Mouse (Mus musculus) midbrain, embryonic 12.5 days (tissue): ENCODE measurements around the gene Skor1. TPM values are rescaled to one million over a fixed set of nuclear protein-coding genes. Genes with fewer than 3 reads are reported as not detected.
A peak's percentile ranks its signal among the peaks of the same experiment; 100 is the strongest.

Source experiments
- ATAC-seq: fragments of 200-750 bp; cut with Nextera tagmentation; 2 replicates; pipeline ENCODE4 v1.8.0; 2017; ENCODE audit warnings: low read depth, moderate TSS enrichment, moderate library complexity; ENCODE audit not compliant: low FRiP score
- H3K27ac ChIP-seq: fragments of 300-500 bp; sonication (generic); replicated peaks from 2 replicates; pipeline ENCODE4 v1.5.1; 2016; ENCODE audit warnings: mild to moderate bottlenecking
- H3K27me3 ChIP-seq: fragments of 300-500 bp; sonication (generic); 2 replicates; pipeline ENCODE4 v1.6.1; 2016; ENCODE audit warnings: mild to moderate bottlenecking
- H3K36me3 ChIP-seq: fragments of 300-500 bp; sonication (generic); 2 replicates; pipeline ENCODE4 v1.6.1; 2016
- H3K4me1 ChIP-seq: fragments of 300-500 bp; sonication (generic); 2 replicates; pipeline ENCODE4 v1.6.1; 2016
- H3K4me2 ChIP-seq: fragments of 300-500 bp; sonication (generic); replicated peaks from 2 replicates; pipeline ENCODE4 v1.6.1; 2016; ENCODE audit warnings: mild to moderate bottlenecking, moderate library complexity
- H3K4me3 ChIP-seq: fragments of 300-500 bp; sonication (generic); 2 replicates; pipeline ENCODE4 v1.5.1; 2016; ENCODE audit warnings: mild to moderate bottlenecking
- H3K9ac ChIP-seq: fragments of 300-500 bp; sonication (generic); replicated peaks from 2 replicates; pipeline ENCODE4 v1.6.1; 2016; ENCODE audit warnings: mild to moderate bottlenecking, moderate library complexity
- H3K9me3 ChIP-seq: fragments of 300-500 bp; sonication (generic); 2 replicates; pipeline ENCODE4 v1.6.1; 2016; ENCODE audit warnings: mild to moderate bottlenecking
- WGBS: fragments of 180-500 bp; shearing (Covaris S2); methylation state at CpG from one replicate; pipeline ENCODE4 v1.1.7; 2016; 5-methylcytosine and 5-hydroxymethylcytosine counted together
- polyA plus RNA-seq: library from polyadenylated mRNA; unstranded; fragments of >200 nt; fragmentation: Nextera tagmentation; extraction: Ambion mirVana; gene quantifications from 2 replicates; pipeline ENCODE4 v1.2.1, GENCODE M21; 2016

The Skor1 gene
- polyA plus RNA-seq, 1 experiment from 2014 or later = 0.19 TPM

- Histone ChIP-seq H3K27ac (no peak overlapping the region), H3K4me1 (peaks cover 10% of the 10 kb centered on the region; the same call in 1 of the 2 replicates), H3K36me3 (no peaks in the 10 kb centered on the region), H3K4me3 (no peak overlapping the region), H3K9ac (no peak overlapping the region), H3K4me2 (no peak overlapping the region), H3K9me3 (no peaks in the 10 kb centered on the region), H3K27me3 (peaks cover 4% of the 10 kb centered on the region; the same call in 1 of the 2 replicates)
- ATAC-seq = no peak
- 90% methylated on average over 4 of the region's 4 CpGs for WGBS
These were observed 49.9 kb downstream of the Skor1 start for GRCm38 (mm10) chr9:63098887-63099286.

DNA sequence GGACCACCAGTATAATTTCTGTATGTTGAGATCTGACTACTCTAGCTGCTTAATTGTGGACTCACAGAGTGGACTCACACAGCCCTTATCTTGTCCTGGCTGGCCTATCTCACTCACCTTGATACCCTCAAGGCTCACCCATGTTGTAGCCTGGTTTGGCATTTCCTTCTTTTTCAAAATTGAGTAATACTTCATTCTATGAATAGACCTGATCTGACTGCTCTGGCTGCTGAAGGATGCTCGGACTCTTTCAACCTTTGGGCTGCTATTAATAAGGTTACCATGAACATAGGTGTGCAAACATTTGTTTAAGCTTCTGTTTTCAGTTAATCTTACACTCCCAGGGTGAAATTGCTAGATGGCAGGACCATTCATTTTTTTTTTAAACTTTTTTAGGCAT lies 51.6 kb downstream of the Skor1 start:
- WGBS = 82% methylated on average over 1 of the region's 1 CpGs

DNA sequence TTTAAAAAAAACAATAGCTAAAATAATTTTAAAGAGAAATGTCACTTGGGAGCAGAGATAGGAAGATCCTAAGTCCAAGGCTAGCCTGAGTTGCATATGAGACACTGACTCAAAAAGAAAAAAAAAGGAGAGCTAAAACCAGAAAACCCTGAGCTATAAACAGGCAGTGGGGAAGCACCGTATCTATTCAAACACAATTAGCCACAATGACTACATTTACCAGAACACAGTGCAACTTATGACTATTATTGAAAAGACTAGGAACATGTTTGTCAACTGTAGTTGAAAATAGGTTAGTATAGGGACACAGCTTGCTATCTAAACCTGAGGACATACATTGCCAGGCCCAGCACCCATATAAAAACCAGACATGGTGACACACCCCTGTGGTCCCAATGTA lies 54.7 kb downstream of the Skor1 start:
- H3K27me3 ChIP-seq = no peaks in the 10 kb centered on the region; the same call in none of the 2 replicates
- peaks cover 27% of the 10 kb centered on the region for H3K4me1 ChIP-seq
- no peak for ATAC-seq
- no peak overlapping the region for H3K27ac ChIP-seq
- no peak overlapping the region for H3K4me3 ChIP-seq
- H3K9me3 ChIP-seq = no peaks in the 10 kb centered on the region
- H3K36me3 ChIP-seq = no peaks in the 10 kb centered on the region
- H3K9ac ChIP-seq = no peak overlapping the region
- H3K4me2 ChIP-seq = no peak overlapping the region
- WGBS = 96% methylated on average over 1 of the region's 1 CpGs

More for the DNA sequence above, 51.6 kb downstream of the Skor1 start:
- no peak overlapping the region for H3K27ac ChIP-seq
- H3K27me3 ChIP-seq = peaks cover 1% of the 10 kb centered on the region; the same call in 1 of the 2 replicates
- H3K4me1 ChIP-seq = peaks cover 18% of the 10 kb centered on the region
- H3K36me3 ChIP-seq = no peaks in the 10 kb centered on the region
- no peaks in the 10 kb centered on the region for H3K9me3 ChIP-seq
- H3K4me3 ChIP-seq = no peak overlapping the region
- H3K9ac ChIP-seq = no peak overlapping the region
- no peak overlapping the region for H3K4me2 ChIP-seq
- no peak for ATAC-seq

DNA sequence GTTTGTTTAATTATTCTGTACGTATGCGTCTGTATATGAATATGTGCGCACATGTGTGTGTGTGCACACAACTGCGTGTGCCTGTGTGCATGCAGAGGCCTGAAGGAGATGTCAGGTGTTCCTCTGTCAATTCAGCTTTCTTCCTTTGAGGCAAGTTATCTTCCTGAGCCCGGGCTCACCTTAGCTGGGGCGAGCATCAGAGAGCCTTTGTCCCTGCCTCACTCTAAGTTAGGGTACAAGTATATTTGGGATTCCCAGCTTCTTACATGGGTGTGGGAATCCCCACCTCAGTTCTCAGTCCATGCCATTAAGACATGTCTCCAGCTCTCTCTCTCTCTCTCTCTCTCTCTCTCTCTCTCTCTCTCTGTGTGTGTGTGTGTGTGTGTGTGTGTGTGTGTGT lies 56.2 kb downstream of the Skor1 start:
- Histone ChIP-seq H3K4me2 (peak overlapping the region; percentile 54), H3K36me3 (no peaks in the 10 kb centered on the region), H3K4me1 (peaks cover 27% of the 10 kb centered on the region), H3K9me3 (no peaks in the 10 kb centered on the region), H3K9ac (no peak overlapping the region; the same call in 1 of the 2 replicates), H3K27ac (peak overlapping the region; percentile 93), H3K27me3 (no peaks in the 10 kb centered on the region; the same call in none of the 2 replicates), H3K4me3 (peak overlapping the region; percentile 27)
- peak; percentile 27; the same call in 1 of the 2 replicates for ATAC-seq
- 4% methylated on average over 6 of the region's 6 CpGs for WGBS

GRCm38 (mm10) chr9:63091971-63092528 lies 56.7 kb downstream of the Skor1 start:
- WGBS = under 1% methylated on average over 13 of the region's 13 CpGs
- peak overlapping the region; percentile 54 for H3K4me2 ChIP-seq
- H3K9me3 ChIP-seq = no peaks in the 10 kb centered on the region
- H3K4me3 ChIP-seq = peak overlapping the region; percentile 27
- no peaks in the 10 kb centered on the region for H3K36me3 ChIP-seq
- ATAC-seq = peak; percentile 84
- no peaks in the 10 kb centered on the region; the same call in none of the 2 replicates for H3K27me3 ChIP-seq
- H3K4me1 ChIP-seq = peaks cover 27% of the 10 kb centered on the region
- peak overlapping the region; percentile 93 for H3K27ac ChIP-seq
- peak overlapping the region; percentile 7 for H3K9ac ChIP-seq

DNA sequence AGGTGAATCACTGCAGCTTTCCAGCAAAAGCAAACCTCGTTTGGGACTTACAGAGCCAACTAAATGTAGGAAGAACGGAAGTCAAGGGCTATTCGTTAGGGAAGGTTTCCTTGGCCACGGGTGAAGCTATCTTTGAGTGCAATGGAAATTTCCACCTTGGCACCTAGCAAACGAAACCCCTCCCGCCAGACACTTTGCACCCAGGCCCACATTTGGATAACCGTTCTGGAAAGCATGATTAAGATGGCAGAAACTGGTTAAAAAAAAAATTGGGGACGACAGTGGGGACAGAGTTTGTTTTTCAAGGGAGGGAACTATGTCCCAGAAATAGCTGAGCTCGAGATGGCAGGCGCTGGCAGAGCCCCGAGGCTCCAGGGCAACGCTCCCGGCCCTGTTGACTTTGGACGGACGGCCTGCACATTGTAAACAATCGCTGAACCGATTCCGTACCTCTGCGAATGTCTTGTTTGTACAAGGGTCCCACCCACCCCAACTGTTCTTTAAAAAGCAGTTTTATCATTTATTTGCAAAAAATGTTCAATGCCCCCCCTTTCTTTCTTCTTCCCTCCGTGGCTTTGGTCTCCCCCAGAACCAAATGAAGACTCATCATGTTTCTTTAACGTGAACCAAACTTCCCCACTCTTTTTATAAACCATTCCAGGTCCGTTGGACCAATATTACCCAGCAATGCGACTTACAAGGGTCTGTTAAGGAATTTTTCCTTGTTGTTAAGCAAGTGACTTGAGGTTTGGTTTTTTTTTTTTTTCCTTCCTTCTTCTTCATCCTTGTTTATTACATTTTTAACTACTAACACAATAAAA lies 57.5 kb downstream of the Skor1 start:
- Histone ChIP-seq H3K27ac (peak overlapping the region; percentile 93), H3K36me3 (no peaks in the 10 kb centered on the region), H3K27me3 (no peaks in the 10 kb centered on the region; the same call in none of the 2 replicates), H3K9me3 (no peaks in the 10 kb centered on the region), H3K9ac (peak overlapping the region; percentile 7), H3K4me3 (no peak overlapping the region), H3K4me1 (peaks cover 27% of the 10 kb centered on the region), H3K4me2 (peak overlapping the region; percentile 54)
- ATAC-seq = no peak
- WGBS = 11% methylated on average over 23 of the region's 23 CpGs

- Histone ChIP-seq H3K4me1 (peaks cover 27% of the 10 kb centered on the region), H3K36me3 (no peaks in the 10 kb centered on the region), H3K9ac (no peak overlapping the region), H3K4me2 (no peak overlapping the region), H3K4me3 (no peak overlapping the region), H3K27me3 (no peaks in the 10 kb centered on the region; the same call in 1 of the 2 replicates), H3K27ac (no peak overlapping the region), H3K9me3 (no peaks in the 10 kb centered on the region)
- 99% methylated on average over 4 of the region's 4 CpGs for WGBS
- no peak for ATAC-seq
These were observed 59.6 kb downstream of the Skor1 start for GRCm38 (mm10) chr9:63089141-63089540.

Other genes starting within 250 kb of the Skor1 start
- 65.8 and 68.6 TPM in 2 replicates for gene Pias1, start 161.0 kb downstream of the Skor1 start, polyA plus RNA-seq
- gene Map2k5, start 228.9 kb upstream of the Skor1 start, polyA plus RNA-seq = 42.2 and 43.8 TPM in 2 replicates